26 mouse cellular contexts compared by ENCODE assay signal in the genomic region with DNA sequence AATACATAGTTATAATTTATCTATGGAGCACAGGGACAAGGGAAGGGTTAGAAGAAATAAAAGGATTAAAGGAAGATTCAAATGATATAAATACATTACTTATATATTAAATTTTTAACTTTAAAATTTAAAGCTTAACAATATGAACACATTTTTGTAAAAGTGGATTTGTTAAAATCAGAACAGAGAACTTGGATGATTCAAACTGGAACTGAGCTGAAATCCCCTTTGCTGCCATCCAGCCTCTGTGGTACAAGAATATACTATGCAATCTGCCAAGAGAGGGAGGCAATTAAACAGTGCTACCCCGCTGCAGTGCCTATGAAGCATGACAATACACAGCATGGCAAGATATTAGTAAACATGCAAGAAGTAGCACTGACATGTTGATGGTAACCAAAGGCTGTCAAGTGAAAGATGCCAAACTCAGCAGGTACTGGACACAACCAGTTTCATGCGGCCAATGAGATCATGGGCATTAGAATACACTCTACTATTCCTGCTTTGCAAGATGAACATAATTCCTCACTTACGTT.
DNase-seq lines count a peak whose midpoint lies in the region; ATAC-seq and TF ChIP-seq lines count a peak whose summit lies in the region.
"Had no signal": no experiment of that assay in that cellular context is flagged by ENCODE, and none has a peak within 500 bp of the region (broad histone marks: within the 10 kb centered on the region; RNA-seq: fewer than 3 reads in every experiment).

No protein-coding gene starts in this region.

- no peak for DNase-seq in cerebellum, adult 18-20 months
- DNase-seq in forebrain, postnatal 0 days = peak; percentile 13
- DNase-seq in midbrain, postnatal 0 days (ENCODE audit: low spot score) = peak; percentile 51
- DNase-seq in gastrocnemius, postnatal 4 days (ENCODE audit: low spot score in 2 of 2) = no peak
- no peak for DNase-seq in Muller cell, postnatal 12 days (ENCODE audit: inconsistent ontology term)
- DNase-seq: adrenal gland, postnatal 25 days; gastrocnemius, adult 2 months; gastrocnemius, postnatal 36 days; heart, postnatal 14 days; kidney, adult 18-20 months; kidney, postnatal 25 days; liver, postnatal 0 days; lung, postnatal 4 days; thymus, adult 2 months; thymus, postnatal 36 days had no signal

- no peaks in the 10 kb centered on the region for H3K36me3 ChIP-seq in forebrain, postnatal 0 days (ENCODE audit: insufficient read depth)
- H3K36me3 ChIP-seq in forebrain, embryonic 15.5 days = no peaks in the 10 kb centered on the region
- no peaks in the 10 kb centered on the region for H3K36me3 ChIP-seq in midbrain, postnatal 0 days (ENCODE audit: insufficient read depth, low read length)
- H3K36me3 ChIP-seq in midbrain, embryonic 13.5 days = no peaks in the 10 kb centered on the region
- H3K36me3 ChIP-seq: embryonic facial prominence, embryonic 10.5 days; embryonic facial prominence, embryonic 15.5 days; forebrain, embryonic 12.5 days; kidney, embryonic 15.5 days; liver, embryonic 12.5 days; midbrain, embryonic 12.5 days had no signal

- no peak overlapping the region for H3K27ac ChIP-seq in forebrain, postnatal 0 days (ENCODE audit: low read depth, low read length)
- no peak overlapping the region for H3K27ac ChIP-seq in forebrain, embryonic 15.5 days (replicated peaks)
- no peak overlapping the region for H3K27ac ChIP-seq in midbrain, postnatal 0 days (ENCODE audit: low read depth, low read length)
- no peak overlapping the region for H3K27ac ChIP-seq in midbrain, embryonic 13.5 days
- H3K27ac ChIP-seq: embryonic facial prominence, embryonic 10.5 days; embryonic facial prominence, embryonic 15.5 days; forebrain, embryonic 12.5 days; gastrocnemius, adult 2 months; kidney, embryonic 15.5 days; layer of hippocampus, adult 2 months; liver, embryonic 12.5 days; midbrain, embryonic 12.5 days had no signal

- no peaks in the 10 kb centered on the region for H3K27me3 ChIP-seq in forebrain, postnatal 0 days (ENCODE audit: insufficient read depth, low read length)
- H3K27me3 ChIP-seq in forebrain, embryonic 15.5 days = no peaks in the 10 kb centered on the region
- no peaks in the 10 kb centered on the region for H3K27me3 ChIP-seq in midbrain, postnatal 0 days (ENCODE audit: insufficient read depth, low read length)
- no peaks in the 10 kb centered on the region for H3K27me3 ChIP-seq in midbrain, embryonic 13.5 days
- H3K27me3 ChIP-seq: embryonic facial prominence, embryonic 15.5 days; forebrain, embryonic 12.5 days; kidney, embryonic 15.5 days; liver, embryonic 12.5 days; megakaryocyte, embryonic 14.5 days; midbrain, embryonic 12.5 days had no signal

- no peak overlapping the region for H3K4me3 ChIP-seq in forebrain, postnatal 0 days (ENCODE audit: low read depth, low read length)
- no peak overlapping the region for H3K4me3 ChIP-seq in forebrain, embryonic 15.5 days
- H3K4me3 ChIP-seq in midbrain, postnatal 0 days (ENCODE audit: low read depth, low read length) = no peak overlapping the region
- no peak overlapping the region for H3K4me3 ChIP-seq in midbrain, embryonic 13.5 days (replicated peaks)
- H3K4me3 ChIP-seq: embryonic facial prominence, embryonic 10.5 days; embryonic facial prominence, embryonic 15.5 days; forebrain, embryonic 12.5 days; gastrocnemius, adult 2 months; kidney, embryonic 15.5 days; layer of hippocampus, adult 2 months; liver, embryonic 12.5 days; megakaryocyte, embryonic 14.5 days; midbrain, embryonic 12.5 days had no signal

- H3K4me1 ChIP-seq in forebrain, postnatal 0 days (ENCODE audit: insufficient read depth) = no peaks in the 10 kb centered on the region
- no peaks in the 10 kb centered on the region for H3K4me1 ChIP-seq in forebrain, embryonic 15.5 days
- H3K4me1 ChIP-seq in midbrain, postnatal 0 days (ENCODE audit: insufficient read depth, low read length) = no peaks in the 10 kb centered on the region
- no peaks in the 10 kb centered on the region for H3K4me1 ChIP-seq in midbrain, embryonic 13.5 days (replicated peaks)
- H3K4me1 ChIP-seq: embryonic facial prominence, embryonic 10.5 days; embryonic facial prominence, embryonic 15.5 days; forebrain, embryonic 12.5 days; kidney, embryonic 15.5 days; liver, embryonic 12.5 days; megakaryocyte, embryonic 14.5 days; midbrain, embryonic 12.5 days had no signal

- H3K9ac ChIP-seq in forebrain, postnatal 0 days = no peak overlapping the region
- no peak overlapping the region for H3K9ac ChIP-seq in forebrain, embryonic 15.5 days (replicated peaks)
- no peak overlapping the region for H3K9ac ChIP-seq in midbrain, postnatal 0 days (replicated peaks; ENCODE audit: low read length, poor library complexity, severe bottlenecking)
- H3K9ac ChIP-seq in midbrain, embryonic 13.5 days (replicated peaks) = no peak overlapping the region
- H3K9ac ChIP-seq: embryonic facial prominence, embryonic 15.5 days; forebrain, embryonic 12.5 days; kidney, embryonic 15.5 days; liver, embryonic 12.5 days; liver, postnatal 0 days; midbrain, embryonic 12.5 days had no signal

- H3K9me3 ChIP-seq in forebrain, postnatal 0 days (ENCODE audit: low read length) = no peaks in the 10 kb centered on the region
- H3K9me3 ChIP-seq in forebrain, embryonic 15.5 days = no peaks in the 10 kb centered on the region
- no peaks in the 10 kb centered on the region for H3K9me3 ChIP-seq in midbrain, postnatal 0 days (ENCODE audit: low read length)
- H3K9me3 ChIP-seq in midbrain, embryonic 13.5 days = no peaks in the 10 kb centered on the region
- H3K9me3 ChIP-seq: embryonic facial prominence, embryonic 10.5 days; embryonic facial prominence, embryonic 15.5 days; forebrain, embryonic 12.5 days; kidney, embryonic 15.5 days; liver, embryonic 12.5 days; megakaryocyte, embryonic 14.5 days; midbrain, embryonic 12.5 days had no signal

- ATAC-seq in cerebellum, adult (ENCODE audit: insufficient number of reproducible peaks, low FRiP score, low TSS enrichment) = peak; percentile 68; the same call in 1 of the 2 replicates
- no peak; the same call in 1 of the 2 replicates for ATAC-seq in forebrain, postnatal 0 days
- ATAC-seq in forebrain, embryonic 15.5 days (replicated peaks) = no peak
- ATAC-seq in midbrain, postnatal 0 days (ENCODE audit: low FRiP score) = no peak
- no peak for ATAC-seq in midbrain, embryonic 13.5 days
- ATAC-seq: liver, embryonic 12.5 days; liver, postnatal 0 days had no signal

- WGBS in forebrain, postnatal 0 days = 72% methylated on average over 3 of the region's 3 CpGs
- 81% methylated on average over 3 of the region's 3 CpGs for WGBS in forebrain, embryonic 15.5 days
- 87% methylated on average over 3 of the region's 3 CpGs for WGBS in midbrain, postnatal 0 days
- 87% methylated on average over 3 of the region's 3 CpGs for WGBS in midbrain, embryonic 13.5 days

- H3K4me2 ChIP-seq in forebrain, postnatal 0 days (ENCODE audit: low read depth) = no peak overlapping the region
- no peak overlapping the region for H3K4me2 ChIP-seq in forebrain, embryonic 15.5 days (replicated peaks)
- H3K4me2 ChIP-seq in midbrain, postnatal 0 days (ENCODE audit: low read depth, low read length, poor library complexity, severe bottlenecking) = no peak overlapping the region
- H3K4me2 ChIP-seq in midbrain, embryonic 13.5 days (replicated peaks) = no peak overlapping the region
- H3K4me2 ChIP-seq: embryonic facial prominence, embryonic 15.5 days; forebrain, embryonic 12.5 days; kidney, embryonic 15.5 days; liver, embryonic 12.5 days; midbrain, embryonic 12.5 days had no signal

- no peak for TF ChIP-seq CTCF in forebrain, postnatal 0 days (IDR thresholded peaks at IDR 0.05; ENCODE audit: low read depth)
- no peak for TF ChIP-seq CTCF in midbrain, postnatal 0 days (IDR thresholded peaks at IDR 0.05)

Comparison
In these comparisons a context has a peak if more than half of its experiments do, and no peak if none do; other contexts are left out.
1. DNase-seq: peak in forebrain, postnatal 0 days (single experiment) and midbrain, postnatal 0 days (single experiment); none in cerebellum, adult 18-20 months (0 of 2), gastrocnemius, postnatal 4 days (0 of 2) and Muller cell, postnatal 12 days (single experiment).